Mouse (Mus musculus): ENCODE results near the gene Prlh.

Gene Prlh

GRCm38 (mm10) chr1:91001871-91002539 is 49.1 kb downstream of the Prlh start:
- no peak for DNase-seq

GRCm38 (mm10) chr1:91002641-91003040 is 49.7 kb downstream of the Prlh start:
- DNase-seq, result no peak

Data from thymus, postnatal 14 days (tissue).